Mouse (Mus musculus): Measurements from ENCODE around the gene Pdzd8. TPM values are rescaled to one million over a fixed set of nuclear protein-coding genes. Genes with fewer than 3 reads are reported as not detected.

The Pdzd8 gene
- polyA plus RNA-seq, 1 experiment: 10.0 TPM

GRCm38 (mm10) chr19:59356843-59357595 is 11.4 kb upstream of the Pdzd8 start:
- Histone ChIP-seq H3K4me3 (replicated peaks; ENCODE audit: extremely low read depth, low read depth, low read length) (no peak overlapping the region), H3K4me1 (ENCODE audit: control insufficient read depth, insufficient read depth, low read length) (no peaks in the 10 kb centered on the region)
- TF ChIP-seq POLR2A (IDR thresholded peaks at IDR 0.05; ENCODE audit: borderline replicate concordance, extremely low read depth, low read depth, low read length) (no peak), CTCF (IDR thresholded peaks at IDR 0.05; ENCODE audit: insufficient read depth, low read length) (no peak)
- no peak for DNase-seq
- WGBS: 59% methylated on average over 14 of the region's 14 CpGs

DNA sequence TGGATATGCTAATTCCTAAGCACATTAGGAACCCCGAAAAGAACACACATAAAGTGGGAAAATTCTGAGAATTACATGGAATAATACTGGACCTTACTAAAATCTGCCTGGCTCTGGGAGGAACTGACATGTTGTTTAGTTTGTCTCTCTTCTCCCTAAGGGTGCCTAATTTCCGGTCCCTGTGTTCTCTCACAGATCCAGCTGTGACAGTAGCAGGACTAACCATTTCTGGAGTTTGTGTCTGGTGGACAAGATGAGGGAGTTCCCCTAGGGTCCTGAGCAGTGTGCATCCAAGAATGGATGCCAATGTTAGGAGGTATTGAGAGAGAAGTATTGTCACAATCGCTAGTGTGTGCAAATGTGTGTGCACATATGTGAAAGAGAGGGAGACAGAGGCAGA is 10.8 kb upstream of the Pdzd8 start:
- no peak for DNase-seq
- no peak overlapping the region for H3K4me3 ChIP-seq (replicated peaks; ENCODE audit: extremely low read depth, low read depth, low read length)
- TF ChIP-seq POLR2A (IDR thresholded peaks at IDR 0.05; ENCODE audit: borderline replicate concordance, extremely low read depth, low read depth, low read length): no peak
- H3K4me1 ChIP-seq (ENCODE audit: control insufficient read depth, insufficient read depth, low read length): no peaks in the 10 kb centered on the region
- WGBS: 71% methylated on average over 3 of the region's 3 CpGs

- no peak overlapping the region for H3K4me3 ChIP-seq (replicated peaks; ENCODE audit: extremely low read depth, low read depth, low read length)
- no peaks in the 10 kb centered on the region for H3K4me1 ChIP-seq (ENCODE audit: control insufficient read depth, insufficient read depth, low read length)
- no peak for DNase-seq
- TF ChIP-seq CTCF (IDR thresholded peaks at IDR 0.05; ENCODE audit: insufficient read depth, low read length) (no peak), POLR2A (IDR thresholded peaks at IDR 0.05; ENCODE audit: borderline replicate concordance, extremely low read depth, low read depth, low read length) (no peak)
- WGBS: 51% methylated on average over 2 of the region's 2 CpGs
These were observed 9.3 kb upstream of the Pdzd8 start for GRCm38 (mm10) chr19:59354906-59355305.

DNA sequence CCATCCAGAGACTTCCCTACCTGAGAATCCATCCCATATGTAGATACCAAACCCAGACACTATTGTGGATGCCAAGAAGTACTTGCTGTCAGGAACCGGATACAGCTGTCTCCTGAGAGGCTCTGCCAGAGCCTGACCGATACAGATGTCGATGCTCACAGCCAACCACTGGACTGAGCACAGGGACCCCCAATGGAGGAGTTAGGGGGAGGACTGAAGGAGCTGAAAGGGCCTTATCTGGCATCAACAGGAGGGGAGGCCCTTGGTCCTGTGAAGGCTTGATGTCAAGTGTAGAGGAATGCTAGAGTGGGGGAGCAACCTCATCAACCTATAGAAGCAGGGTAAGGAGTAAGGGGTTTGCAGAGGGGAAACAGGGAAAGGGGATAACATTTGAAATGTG is 7.2 kb upstream of the Pdzd8 start:
- no peak for DNase-seq
- no peak for TF ChIP-seq POLR2A (IDR thresholded peaks at IDR 0.05; ENCODE audit: borderline replicate concordance, extremely low read depth, low read depth, low read length)
- H3K4me3 ChIP-seq (replicated peaks; ENCODE audit: extremely low read depth, low read depth, low read length): no peak overlapping the region
- 39% methylated on average over 3 of the region's 3 CpGs for WGBS
- H3K4me1 ChIP-seq (ENCODE audit: control insufficient read depth, insufficient read depth, low read length): no peaks in the 10 kb centered on the region

DNA sequence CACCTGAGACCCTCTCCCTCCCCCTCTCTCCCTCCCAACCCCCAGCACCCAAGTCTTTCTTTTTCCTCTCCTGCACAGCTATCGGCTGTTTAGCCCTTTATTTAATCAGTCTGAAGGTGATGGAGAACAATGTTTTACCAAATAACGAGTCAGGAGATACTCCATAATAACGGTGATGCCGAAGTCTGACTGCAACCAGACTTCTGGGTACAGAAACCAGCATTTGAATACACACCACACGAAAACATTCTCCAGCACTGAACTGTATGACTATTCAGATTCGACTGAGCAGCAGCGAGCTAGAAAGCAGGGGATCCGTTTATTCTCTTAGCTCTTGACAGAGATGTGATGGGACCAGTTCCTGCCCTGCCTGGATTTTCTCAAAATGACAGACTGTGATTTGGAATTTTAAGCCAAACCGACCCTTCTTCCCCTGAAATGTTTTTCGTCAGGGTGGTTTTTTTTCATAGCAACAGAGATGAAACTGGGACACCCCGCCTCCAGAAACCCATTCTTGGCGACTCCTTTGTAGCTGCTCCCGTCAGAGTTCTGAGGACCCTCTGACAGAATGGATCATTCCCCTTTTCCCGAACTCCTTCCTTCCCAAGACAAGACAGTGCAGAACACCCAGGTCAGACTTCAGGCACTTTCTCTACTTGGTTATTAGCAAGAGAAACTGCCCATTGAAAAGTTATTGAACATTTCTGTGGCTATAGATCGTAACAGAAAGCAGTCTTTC is 5.7 kb upstream of the Pdzd8 start:
- 63% methylated on average over 15 of the region's 15 CpGs for WGBS

GRCm38 (mm10) chr19:59350273-59350903 is 4.8 kb upstream of the Pdzd8 start:
- no peak overlapping the region for H3K4me3 ChIP-seq (replicated peaks; ENCODE audit: extremely low read depth, low read depth, low read length)
- DNase-seq: no peak
- WGBS: 64% methylated on average over 7 of the region's 7 CpGs
- H3K4me1 ChIP-seq (ENCODE audit: control insufficient read depth, insufficient read depth, low read length): no peaks in the 10 kb centered on the region
- TF ChIP-seq POLR2A (IDR thresholded peaks at IDR 0.05; ENCODE audit: borderline replicate concordance, extremely low read depth, low read depth, low read length) (no peak), CTCF (IDR thresholded peaks at IDR 0.05; ENCODE audit: insufficient read depth, low read length) (no peak)

More for the DNA sequence above, 5.7 kb upstream of the Pdzd8 start:
- H3K4me1 ChIP-seq (ENCODE audit: control insufficient read depth, insufficient read depth, low read length): no peaks in the 10 kb centered on the region
- TF ChIP-seq POLR2A (IDR thresholded peaks at IDR 0.05; ENCODE audit: borderline replicate concordance, extremely low read depth, low read depth, low read length) (no peak), CTCF (IDR thresholded peaks at IDR 0.05; ENCODE audit: insufficient read depth, low read length) (no peak)
- no peak for DNase-seq
- no peak overlapping the region for H3K4me3 ChIP-seq (replicated peaks; ENCODE audit: extremely low read depth, low read depth, low read length)

GRCm38 (mm10) chr19:59349329-59349960 is 3.9 kb upstream of the Pdzd8 start:
- no peak for DNase-seq
- TF ChIP-seq CTCF (IDR thresholded peaks at IDR 0.05; ENCODE audit: insufficient read depth, low read length): no peak
- no peak for TF ChIP-seq POLR2A (IDR thresholded peaks at IDR 0.05; ENCODE audit: borderline replicate concordance, extremely low read depth, low read depth, low read length)
- WGBS: 92% methylated on average over 6 of the region's 6 CpGs
- Histone ChIP-seq H3K4me3 (replicated peaks; ENCODE audit: extremely low read depth, low read depth, low read length) (no peak overlapping the region), H3K4me1 (ENCODE audit: control insufficient read depth, insufficient read depth, low read length) (no peaks in the 10 kb centered on the region)

DNA sequence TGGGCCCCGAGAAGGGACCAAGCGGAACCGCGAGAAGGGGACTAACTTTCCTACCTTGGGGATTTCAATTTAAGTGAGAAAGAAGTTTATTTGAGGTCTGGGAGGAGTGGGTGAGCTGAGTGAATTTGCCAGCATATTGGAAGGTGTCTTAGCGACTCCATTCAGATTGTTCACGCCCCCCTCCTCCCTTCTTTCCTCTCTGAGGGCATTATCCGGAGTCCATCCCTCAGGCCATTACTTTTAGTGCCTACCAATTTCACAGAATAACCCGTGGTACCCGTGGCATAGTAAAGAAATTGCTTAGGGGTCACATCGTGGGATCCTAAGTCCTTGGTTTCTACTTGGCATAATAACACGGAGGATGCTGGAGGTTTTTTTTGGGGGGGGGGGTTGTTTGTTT is 745 bp upstream of the Pdzd8 start:
- no peak for DNase-seq
- Histone ChIP-seq H3K4me1 (ENCODE audit: control insufficient read depth, insufficient read depth, low read length) (no peaks in the 10 kb centered on the region; the same call in 1 of the 2 replicates), H3K4me3 (replicated peaks; ENCODE audit: extremely low read depth, low read depth, low read length) (peak overlapping the region; percentile 91)
- 5% methylated on average over 11 of the region's 11 CpGs for WGBS
- no peak for TF ChIP-seq CTCF (IDR thresholded peaks at IDR 0.05; ENCODE audit: insufficient read depth, low read length)
- no peak for TF ChIP-seq POLR2A (IDR thresholded peaks at IDR 0.05; ENCODE audit: borderline replicate concordance, extremely low read depth, low read depth, low read length)

GRCm38 (mm10) chr19:59345081-59345657 is 411 bp downstream of the Pdzd8 start:
- H3K4me3 ChIP-seq (replicated peaks; ENCODE audit: extremely low read depth, low read depth, low read length): peak overlapping the region; percentile 90
- no peaks in the 10 kb centered on the region; the same call in 1 of the 2 replicates for H3K4me1 ChIP-seq (ENCODE audit: control insufficient read depth, insufficient read depth, low read length)
- under 1% methylated on average over 64 of the region's 70 CpGs for WGBS
- TF ChIP-seq POLR2A (IDR thresholded peaks at IDR 0.05; ENCODE audit: borderline replicate concordance, extremely low read depth, low read depth, low read length) (no peak), CTCF (IDR thresholded peaks at IDR 0.05; ENCODE audit: insufficient read depth, low read length) (no peak)
- DNase-seq: peak; percentile 64

All from lung, adult 2 months (tissue).